Mouse (Mus musculus): Measurements from ENCODE around the gene Foxl1. TPM values are rescaled to one million over a fixed set of nuclear protein-coding genes. Genes with fewer than 3 reads are reported as not detected.

Foxl1 gene
- total and polyA plus RNA-seq, 3 experiments, result 0.04 TPM; not detected in 2

DNA sequence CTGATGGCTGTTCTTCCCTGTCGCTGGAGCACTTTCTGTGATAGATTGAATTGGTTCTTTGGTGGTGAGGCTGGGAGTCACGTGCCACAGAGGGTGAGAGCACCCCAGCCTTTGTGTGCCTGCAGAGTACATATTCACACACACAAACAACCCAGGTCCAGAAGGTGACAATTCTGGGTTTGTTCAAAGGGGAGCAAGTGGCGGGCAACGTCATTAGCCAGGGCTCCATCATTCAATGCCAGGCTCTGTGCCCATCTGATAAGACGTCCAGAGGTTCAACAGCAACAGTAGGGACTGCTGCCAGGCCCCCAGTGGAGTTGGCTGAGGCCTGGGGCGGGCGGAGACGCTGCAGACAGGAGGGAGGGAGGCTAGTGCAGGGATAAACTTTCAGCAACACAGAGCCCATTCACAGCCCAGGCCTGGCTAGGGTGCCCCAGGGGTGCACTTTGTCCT lies 36.3 kb downstream of the Foxl1 start:
- TF ChIP-seq ZMIZ1 (IDR thresholded peaks at IDR 0.05; ENCODE audit: low read depth, low read length) (no peak), ETS1 (conservative IDR thresholded peaks at IDR 0.05; ENCODE audit: low read depth, low read length) (no peak), TCF12 (IDR thresholded peaks at IDR 0.05; ENCODE audit: low read depth, low read length) (no peak), HCFC1 (IDR thresholded peaks at IDR 0.05; ENCODE audit: low read depth, low read length) (no peak), KAT2A (IDR thresholded peaks at IDR 0.05; ENCODE audit: insufficient replicate concordance, low read length) (no peak), MEF2A (IDR thresholded peaks at IDR 0.05; ENCODE audit: borderline replicate concordance, low read depth, low read length) (no peak), GABPA (IDR thresholded peaks at IDR 0.05; ENCODE audit: insufficient replicate concordance, low read depth, low read length) (no peak), MAX (IDR thresholded peaks at IDR 0.05; ENCODE audit: low read length) (no peak), CTCF (conservative IDR thresholded peaks at IDR 0.05 in 1 of 2, IDR thresholded peaks at IDR 0.05 in 1 of 2; ENCODE audit: low read depth in 2 of 2, low read length in 2 of 2) (no peak), CHD2 (IDR thresholded peaks at IDR 0.05; ENCODE audit: low read length) (no peak), PAX5 (IDR thresholded peaks at IDR 0.05; ENCODE audit: low read length) (no peak), POLR2A (IDR thresholded peaks at IDR 0.05; ENCODE audit: low read depth, low read length) (no peak), ZC3H11A (IDR thresholded peaks at IDR 0.05; ENCODE audit: low read depth, low read length) (no peak)
- DNase-seq (ENCODE audit: extremely low read depth), result no peak
- Histone ChIP-seq H3K4me2 (ENCODE audit: insufficient read depth, low read depth, poor library complexity, severe bottlenecking) (no peak overlapping the region), H3K4me1 (ENCODE audit: control insufficient read depth in 1 of 2, insufficient read depth in 2 of 2) (no peaks in the 10 kb centered on the region), H3K27ac (ENCODE audit: insufficient read depth, low read depth) (no peak overlapping the region), H3K9ac (ENCODE audit: insufficient read depth, low read depth) (no peak overlapping the region), H3K4me3 (replicated peaks in 1 of 3; ENCODE audit: low read depth in 2 of 3, low read length in 2 of 3, poor library complexity in 1 of 3) (no peak overlapping the region), H3K27me3 (replicated peaks) (peaks cover 98% of the 10 kb centered on the region), H3K36me3 (replicated peaks in 1 of 2; ENCODE audit: control insufficient read depth in 1 of 2, insufficient read depth in 1 of 2, low read length in 1 of 2) (no peaks in the 10 kb centered on the region), H3K79me2 (replicated peaks; ENCODE audit: control insufficient read depth, extremely low read depth, insufficient read depth, poor library complexity, severe bottlenecking) (no peaks in the 10 kb centered on the region), H3K9me3 (replicated peaks; ENCODE audit: low read length) (no peaks in the 10 kb centered on the region)
- dilution Hi-C loops (cut with MboI; ENCODE audit: extremely low pct_ligation_motif_present, extremely low pct_unique_long_range_greater_than_20kb, low sequenced_read_pairs), result no loop called here
- in situ Hi-C loops (cut with MboI; ENCODE audit: low pct_ligation_motif_present, low pct_unique_long_range_greater_than_20kb, low sequenced_read_pairs), result no loop called here

GRCm38 (mm10) chr8:121168033-121168432 lies 40.3 kb downstream of the Foxl1 start:
- H3K4me3 ChIP-seq (replicated peaks in 1 of 3; ENCODE audit: low read depth in 2 of 3, low read length in 2 of 3, poor library complexity in 1 of 3), result no peak overlapping the region
- dilution Hi-C loops (cut with MboI; ENCODE audit: extremely low pct_ligation_motif_present, extremely low pct_unique_long_range_greater_than_20kb, low sequenced_read_pairs) (no loop called here), in situ Hi-C loops (cut with MboI; ENCODE audit: low pct_ligation_motif_present, low pct_unique_long_range_greater_than_20kb, low sequenced_read_pairs) (no loop called here)
- H3K4me2 ChIP-seq (ENCODE audit: insufficient read depth, low read depth, poor library complexity, severe bottlenecking), result no peak overlapping the region
- H3K79me2 ChIP-seq (replicated peaks; ENCODE audit: control insufficient read depth, extremely low read depth, insufficient read depth, poor library complexity, severe bottlenecking), result no peaks in the 10 kb centered on the region
- H3K27ac ChIP-seq (ENCODE audit: insufficient read depth, low read depth), result no peak overlapping the region
- H3K36me3 ChIP-seq (replicated peaks in 1 of 2; ENCODE audit: control insufficient read depth in 1 of 2, insufficient read depth in 1 of 2, low read length in 1 of 2), result no peaks in the 10 kb centered on the region
- no peak for DNase-seq (ENCODE audit: extremely low read depth)
- peaks cover 94% of the 10 kb centered on the region for H3K27me3 ChIP-seq (replicated peaks)
- no peaks in the 10 kb centered on the region for H3K9me3 ChIP-seq (replicated peaks; ENCODE audit: low read length)
- no peak overlapping the region for H3K9ac ChIP-seq (ENCODE audit: insufficient read depth, low read depth)
- TF ChIP-seq JUN (IDR thresholded peaks at IDR 0.05; ENCODE audit: insufficient read depth, low read depth, low read length) (no peak), POLR2A (IDR thresholded peaks at IDR 0.05; ENCODE audit: low read depth, low read length) (no peak), IRF4 (IDR thresholded peaks at IDR 0.05; ENCODE audit: low read depth, low read length) (no peak), ZKSCAN1 (IDR thresholded peaks at IDR 0.05; ENCODE audit: borderline replicate concordance, low read depth, low read length) (no peak), SMC3 (IDR thresholded peaks at IDR 0.05; ENCODE audit: low read depth, low read length) (no peak), HCFC1 (IDR thresholded peaks at IDR 0.05; ENCODE audit: low read depth, low read length) (no peak), JUND (conservative IDR thresholded peaks at IDR 0.05; ENCODE audit: low read depth, low read length) (no peak), PAX5 (IDR thresholded peaks at IDR 0.05; ENCODE audit: low read length) (no peak), NELFE (IDR thresholded peaks at IDR 0.05; ENCODE audit: low read depth, low read length) (no peak), MAZ (IDR thresholded peaks at IDR 0.05; ENCODE audit: low read depth, low read length) (no peak), MYC (IDR thresholded peaks at IDR 0.05; ENCODE audit: low read depth, low read length) (no peak)
- no peaks in the 10 kb centered on the region for H3K4me1 ChIP-seq (ENCODE audit: control insufficient read depth in 1 of 2, insufficient read depth in 2 of 2)

Measured in CH12.LX (cell line).